ENCODE assay signal across 22 mouse cellular contexts in the genomic region with DNA sequence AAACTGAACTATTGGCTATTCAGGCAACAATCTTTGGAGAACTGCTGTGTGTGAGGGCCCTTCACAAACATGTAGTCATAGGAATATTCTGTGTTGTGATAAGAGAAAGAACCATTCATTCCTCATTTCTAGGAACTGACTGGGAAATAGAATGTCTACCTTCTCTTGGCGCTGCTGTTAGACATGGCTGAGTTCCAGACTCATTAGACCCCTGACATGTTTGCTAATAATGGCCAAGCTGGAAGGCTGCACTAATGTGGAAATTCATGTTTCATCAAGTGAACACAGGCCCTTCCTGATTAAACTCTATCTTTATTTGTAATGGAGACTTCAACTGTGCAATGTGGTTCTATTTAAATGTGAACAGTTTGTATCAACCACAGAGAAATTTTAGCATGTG. TPM values are rescaled to one million over a fixed set of nuclear protein-coding genes. Genes with fewer than 3 reads are reported as not detected.
DNase-seq lines count a peak whose midpoint lies in the region; ATAC-seq and TF ChIP-seq lines count a peak whose summit lies in the region.
"Had no signal": no experiment of that assay in that cellular context is flagged by ENCODE, and none has a peak within 500 bp of the region (broad histone marks: within the 10 kb centered on the region; RNA-seq: fewer than 3 reads in every experiment).

No protein-coding gene starts in this region.

- no peak overlapping the region for H3K4me2 ChIP-seq in forebrain, embryonic 13.5 days
- H3K4me2 ChIP-seq in kidney, postnatal 0 days (ENCODE audit: low read length) = no peak overlapping the region
- H3K4me2 ChIP-seq in kidney, embryonic 14.5 days (replicated peaks; ENCODE audit: low read depth, low read length) = no peak overlapping the region
- H3K4me2 ChIP-seq: embryonic facial prominence, embryonic 12.5 days; hindbrain, embryonic 14.5 days had no signal

- peaks cover 14% of the 10 kb centered on the region for H3K4me1 ChIP-seq in forebrain, embryonic 13.5 days
- H3K4me1 ChIP-seq in forebrain, embryonic 10.5 days = peaks cover 12% of the 10 kb centered on the region
- no peaks in the 10 kb centered on the region for H3K4me1 ChIP-seq in kidney, postnatal 0 days (replicated peaks; ENCODE audit: insufficient read depth, low read length)
- H3K4me1 ChIP-seq in kidney, embryonic 14.5 days (ENCODE audit: control insufficient read depth, insufficient read depth, low read length) = no peaks in the 10 kb centered on the region
- H3K4me1 ChIP-seq: embryonic facial prominence, embryonic 12.5 days had no signal

- no peak for TF ChIP-seq CTCF in kidney, postnatal 0 days (IDR thresholded peaks at IDR 0.05; ENCODE audit: low read depth)

- DNase-seq in forebrain, embryonic 10.5 days (ENCODE audit: extremely low spot score, low spot score) = no peak
- DNase-seq in kidney, postnatal 0 days (ENCODE audit: low spot score) = peak; percentile 17
- DNase-seq in retina, postnatal 1 day = peak; percentile 37
- DNase-seq in retina, embryonic 14.5 days (ENCODE audit: low spot score) = no peak
- no peak for DNase-seq in frontal cortex, postnatal 14 days (ENCODE audit: low spot score in 2 of 2)
- DNase-seq: adrenal gland, adult 8-10 months; adrenal gland, postnatal 36 days; cerebellum, adult 11 months; cerebellum, adult 9-11 months; embryo, embryonic 11 days; gastrocnemius, adult 2 months; gastrocnemius, postnatal 36 days; heart, adult 18-20 months; heart, postnatal 10 days; kidney, adult 2 months had no signal

- no peak overlapping the region for H3K9ac ChIP-seq in forebrain, embryonic 13.5 days
- no peak overlapping the region for H3K9ac ChIP-seq in kidney, postnatal 0 days (ENCODE audit: low read depth, low read length)
- no peak overlapping the region for H3K9ac ChIP-seq in kidney, embryonic 14.5 days (ENCODE audit: low read depth, low read length)
- H3K9ac ChIP-seq: embryonic facial prominence, embryonic 12.5 days; hindbrain, embryonic 14.5 days had no signal

- no peak overlapping the region for H3K27ac ChIP-seq in forebrain, embryonic 13.5 days
- no peak overlapping the region for H3K27ac ChIP-seq in forebrain, embryonic 10.5 days
- no peak overlapping the region for H3K27ac ChIP-seq in kidney, postnatal 0 days
- no peak overlapping the region for H3K27ac ChIP-seq in kidney, embryonic 14.5 days (ENCODE audit: low read depth, low read length)
- H3K27ac ChIP-seq: embryonic facial prominence, embryonic 12.5 days; gastrocnemius, adult 2 months; heart, embryonic 10.5 days; hindbrain, embryonic 14.5 days had no signal

- peaks cover 7% of the 10 kb centered on the region; the same call in 1 of the 2 replicates for H3K36me3 ChIP-seq in forebrain, embryonic 13.5 days (ENCODE audit: poor library complexity, severe bottlenecking)
- H3K36me3 ChIP-seq in forebrain, embryonic 10.5 days (replicated peaks) = peaks cover 14% of the 10 kb centered on the region
- no peaks in the 10 kb centered on the region for H3K36me3 ChIP-seq in kidney, postnatal 0 days (ENCODE audit: insufficient read depth, low read length)
- peaks cover 4% of the 10 kb centered on the region; the same call in 1 of the 2 replicates for H3K36me3 ChIP-seq in kidney, embryonic 14.5 days (ENCODE audit: control insufficient read depth, insufficient read depth, low read length)
- H3K36me3 ChIP-seq: embryonic facial prominence, embryonic 12.5 days; heart, embryonic 10.5 days had no signal

- WGBS in forebrain, embryonic 13.5 days = 48% methylated on average over 1 of the region's 1 CpGs
- WGBS in forebrain, embryonic 10.5 days = 90% methylated on average over 1 of the region's 1 CpGs
- WGBS in kidney, postnatal 0 days = 72% methylated on average over 1 of the region's 1 CpGs
- WGBS in kidney, embryonic 14.5 days = 81% methylated on average over 1 of the region's 1 CpGs

- no peak overlapping the region for H3K4me3 ChIP-seq in forebrain, embryonic 13.5 days
- H3K4me3 ChIP-seq in forebrain, embryonic 10.5 days = no peak overlapping the region
- H3K4me3 ChIP-seq in kidney, postnatal 0 days (replicated peaks; ENCODE audit: low read depth, low read length) = no peak overlapping the region
- H3K4me3 ChIP-seq in kidney, embryonic 14.5 days (ENCODE audit: low read length) = no peak overlapping the region
- H3K4me3 ChIP-seq: embryonic facial prominence, embryonic 12.5 days; gastrocnemius, adult 2 months; heart, embryonic 10.5 days had no signal

- H3K9me3 ChIP-seq in forebrain, embryonic 13.5 days (replicated peaks) = no peaks in the 10 kb centered on the region
- H3K9me3 ChIP-seq in forebrain, embryonic 10.5 days = no peaks in the 10 kb centered on the region
- H3K9me3 ChIP-seq in kidney, postnatal 0 days (replicated peaks; ENCODE audit: low read length) = no peaks in the 10 kb centered on the region
- H3K9me3 ChIP-seq in kidney, embryonic 14.5 days (ENCODE audit: control insufficient read depth, low read length) = no peaks in the 10 kb centered on the region
- H3K9me3 ChIP-seq: embryonic facial prominence, embryonic 12.5 days; heart, embryonic 10.5 days had no signal

- H3K27me3 ChIP-seq in forebrain, embryonic 13.5 days = no peaks in the 10 kb centered on the region
- no peaks in the 10 kb centered on the region for H3K27me3 ChIP-seq in forebrain, embryonic 10.5 days (ENCODE audit: poor library complexity, severe bottlenecking)
- H3K27me3 ChIP-seq in kidney, postnatal 0 days (ENCODE audit: insufficient read depth, low read length) = no peaks in the 10 kb centered on the region
- H3K27me3 ChIP-seq in kidney, embryonic 14.5 days (ENCODE audit: control insufficient read depth, insufficient read depth, low read length) = no peaks in the 10 kb centered on the region
- H3K27me3 ChIP-seq: embryonic facial prominence, embryonic 12.5 days had no signal

- peak; percentile 22; the same call in 1 of the 2 replicates for ATAC-seq in forebrain, embryonic 13.5 days
- no peak for ATAC-seq in kidney, postnatal 0 days (replicated peaks; ENCODE audit: low FRiP score, low read depth)
- no peak for ATAC-seq in kidney, embryonic 14.5 days (ENCODE audit: low FRiP score, low TSS enrichment)
- ATAC-seq: forebrain, embryonic 16.5 days; intestine, embryonic 16.5 days had no signal

RNA-seq across cellular contexts. Expression of gene Msmo1, which starts 5.3 kb away (rescaled TPM):
- 143 and 160 TPM in 2 replicates for polyA plus RNA-seq in forebrain, embryonic 13.5 days (2015; fragmentation: Nextera tagmentation; extraction: Ambion mirVana)
- 208 and 215 TPM in 2 replicates for polyA plus RNA-seq in forebrain, embryonic 10.5 days (2016; fragmentation: Nextera tagmentation; extraction: Ambion mirVana)
- polyA plus RNA-seq in kidney, postnatal 0 days (2015; fragmentation: Nextera tagmentation; extraction: Ambion mirVana) = 87.4 and 91.2 TPM in 2 replicates
- 91.6 and 116 TPM in 2 replicates for polyA plus RNA-seq in kidney, embryonic 14.5 days (2014; fragmentation: Nextera tagmentation; extraction: Ambion mirVana)

RNA-seq across cellular contexts. Expression of gene Cpe, which starts 46.1 kb away (rescaled TPM):
- polyA plus RNA-seq in forebrain, embryonic 13.5 days (2015; fragmentation: Nextera tagmentation; extraction: Ambion mirVana) = 389 and 392 TPM in 2 replicates
- 98.7 and 107 TPM in 2 replicates for polyA plus RNA-seq in forebrain, embryonic 10.5 days (2016; fragmentation: Nextera tagmentation; extraction: Ambion mirVana)
- polyA plus RNA-seq in kidney, postnatal 0 days (2015; fragmentation: Nextera tagmentation; extraction: Ambion mirVana) = 100 and 115 TPM in 2 replicates
- 63.8 and 65.0 TPM in 2 replicates for polyA plus RNA-seq in kidney, embryonic 14.5 days (2014; fragmentation: Nextera tagmentation; extraction: Ambion mirVana)

Comparison
In these comparisons a context has a peak if more than half of its experiments do, and no peak if none do; other contexts are left out.
1. DNase-seq: peak in kidney, postnatal 0 days (single experiment) and retina, postnatal 1 day (single experiment); none in forebrain, embryonic 10.5 days (single experiment), retina, embryonic 14.5 days (single experiment) and frontal cortex, postnatal 14 days (0 of 2).